Mouse (Mus musculus) hindbrain, embryonic 12.5 days (tissue): ENCODE data around the gene Asic2. TPM values are rescaled to one million over a fixed set of nuclear protein-coding genes. Genes with fewer than 3 reads are reported as not detected.

Experiments used
- ATAC-seq: fragments of 200-750 bp; cut with Nextera tagmentation; 2 replicates; pipeline ENCODE4 v1.8.0; 2017; ENCODE audit warnings: moderate TSS enrichment; ENCODE audit not compliant: low FRiP score
- H3K27ac ChIP-seq: fragments of 300-500 bp; sonication (generic); 2 replicates; pipeline ENCODE4 v1.5.1; 2016; ENCODE audit warnings: mild to moderate bottlenecking
- H3K27me3 ChIP-seq: fragments of 300-500 bp; sonication (generic); 2 replicates; pipeline ENCODE4 v1.6.1; 2016; ENCODE audit warnings: mild to moderate bottlenecking
- H3K36me3 ChIP-seq: fragments of 300-500 bp; sonication (generic); 2 replicates; pipeline ENCODE4 v1.6.1; 2016; ENCODE audit warnings: mild to moderate bottlenecking
- H3K4me1 ChIP-seq: fragments of 300-500 bp; sonication (generic); 2 replicates; pipeline ENCODE4 v1.6.1; 2016
- H3K4me2 ChIP-seq: fragments of 300-500 bp; sonication (generic); replicated peaks from 2 replicates; pipeline ENCODE4 v1.6.1; 2016; ENCODE audit warnings: mild to moderate bottlenecking
- H3K4me3 ChIP-seq: fragments of 300-500 bp; sonication (generic); 2 replicates; pipeline ENCODE4 v1.5.1; 2016; ENCODE audit warnings: mild to moderate bottlenecking
- H3K9ac ChIP-seq: fragments of 300-500 bp; sonication (generic); 2 replicates; pipeline ENCODE4 v1.6.1; 2016; ENCODE audit warnings: mild to moderate bottlenecking, moderate library complexity
- H3K9me3 ChIP-seq: fragments of 300-500 bp; sonication (generic); replicated peaks from 2 replicates; pipeline ENCODE4 v1.6.1; 2016; ENCODE audit warnings: mild to moderate bottlenecking
- WGBS: fragments of 180-500 bp; shearing (Covaris S2); methylation state at CpG from one replicate; pipeline ENCODE4 v1.1.7; 2016; 5-methylcytosine and 5-hydroxymethylcytosine counted together
- polyA plus RNA-seq: library from polyadenylated mRNA; unstranded; fragments of >200 nt; fragmentation: Nextera tagmentation; extraction: Ambion mirVana; gene quantifications from 2 replicates; pipeline ENCODE4 v1.2.1, GENCODE M21; 2016

Asic2 gene
- polyA plus RNA-seq, 1 experiment from 2014 or later: 5.4 TPM

GRCm38 (mm10) chr11:81765288-81765687 lies 203.0 kb downstream of the Asic2 start:
- 71% methylated on average over 5 of the region's 5 CpGs for WGBS
- no peak overlapping the region for H3K27ac ChIP-seq
- no peak for ATAC-seq
- H3K27me3 ChIP-seq: peaks cover 10% of the 10 kb centered on the region
- peaks cover 8% of the 10 kb centered on the region; the same call in 1 of the 2 replicates for H3K4me1 ChIP-seq
- no peak overlapping the region for H3K4me2 ChIP-seq
- H3K36me3 ChIP-seq: no peaks in the 10 kb centered on the region
- H3K9me3 ChIP-seq: no peaks in the 10 kb centered on the region
- no peak overlapping the region for H3K4me3 ChIP-seq
- H3K9ac ChIP-seq: no peak overlapping the region

- WGBS: 24% methylated on average over 3 of the region's 3 CpGs
- Histone ChIP-seq H3K4me2 (no peak overlapping the region), H3K9ac (no peak overlapping the region), H3K4me1 (peaks cover 8% of the 10 kb centered on the region; the same call in 1 of the 2 replicates), H3K36me3 (no peaks in the 10 kb centered on the region), H3K27ac (no peak overlapping the region), H3K27me3 (peaks cover 10% of the 10 kb centered on the region), H3K4me3 (no peak overlapping the region), H3K9me3 (no peaks in the 10 kb centered on the region)
- no peak for ATAC-seq
These were observed 203.5 kb downstream of the Asic2 start for GRCm38 (mm10) chr11:81764778-81765177.

GRCm38 (mm10) chr11:81757221-81757620 lies 211.0 kb downstream of the Asic2 start:
- Histone ChIP-seq H3K4me1 (no peaks in the 10 kb centered on the region), H3K27me3 (no peaks in the 10 kb centered on the region), H3K4me3 (no peak overlapping the region), H3K9me3 (peaks cover 7% of the 10 kb centered on the region; the same call in 1 of the 2 replicates), H3K36me3 (no peaks in the 10 kb centered on the region), H3K4me2 (no peak overlapping the region), H3K9ac (no peak overlapping the region), H3K27ac (no peak overlapping the region)
- ATAC-seq: no peak
- 79% methylated on average over 4 of the region's 4 CpGs for WGBS

GRCm38 (mm10) chr11:81750876-81751275 lies 217.4 kb downstream of the Asic2 start:
- Histone ChIP-seq H3K27ac (no peak overlapping the region), H3K27me3 (no peaks in the 10 kb centered on the region), H3K36me3 (no peaks in the 10 kb centered on the region), H3K4me1 (no peaks in the 10 kb centered on the region), H3K9me3 (peaks cover 7% of the 10 kb centered on the region; the same call in 1 of the 2 replicates), H3K9ac (no peak overlapping the region), H3K4me2 (no peak overlapping the region), H3K4me3 (no peak overlapping the region)
- ATAC-seq: no peak
- WGBS: 90% methylated on average over 5 of the region's 5 CpGs

GRCm38 (mm10) chr11:81750016-81750415 lies 218.2 kb downstream of the Asic2 start:
- Histone ChIP-seq H3K9me3 (peaks cover 3% of the 10 kb centered on the region; the same call in 1 of the 2 replicates), H3K4me2 (no peak overlapping the region), H3K9ac (no peak overlapping the region), H3K27me3 (no peaks in the 10 kb centered on the region), H3K4me1 (no peaks in the 10 kb centered on the region), H3K36me3 (no peaks in the 10 kb centered on the region), H3K27ac (no peak overlapping the region), H3K4me3 (no peak overlapping the region)
- whole genome bisulfite sequencing: 88% methylated on average over 1 of the region's 1 CpGs
- no peak for ATAC-seq

GRCm38 (mm10) chr11:81738995-81739394 lies 229.3 kb downstream of the Asic2 start:
- Histone ChIP-seq H3K4me1 (no peaks in the 10 kb centered on the region), H3K27me3 (no peaks in the 10 kb centered on the region), H3K9me3 (no peaks in the 10 kb centered on the region), H3K4me2 (no peak overlapping the region), H3K36me3 (no peaks in the 10 kb centered on the region), H3K27ac (no peak overlapping the region), H3K9ac (no peak overlapping the region), H3K4me3 (no peak overlapping the region)
- no peak for ATAC-seq
- 62% methylated on average over 3 of the region's 3 CpGs for WGBS

- H3K9me3 ChIP-seq: no peaks in the 10 kb centered on the region
- no peak for ATAC-seq
- no peak overlapping the region for H3K27ac ChIP-seq
- no peak overlapping the region for H3K4me3 ChIP-seq
- no peak overlapping the region for H3K9ac ChIP-seq
- no peaks in the 10 kb centered on the region for H3K4me1 ChIP-seq
- no peaks in the 10 kb centered on the region for H3K27me3 ChIP-seq
- no peaks in the 10 kb centered on the region for H3K36me3 ChIP-seq
- WGBS: 58% methylated on average over 3 of the region's 3 CpGs
- no peak overlapping the region for H3K4me2 ChIP-seq
These were observed 230.5 kb downstream of the Asic2 start for GRCm38 (mm10) chr11:81737777-81738176.

GRCm38 (mm10) chr11:81722071-81722470 lies 246.2 kb downstream of the Asic2 start:
- Histone ChIP-seq H3K36me3 (no peaks in the 10 kb centered on the region), H3K9me3 (no peaks in the 10 kb centered on the region), H3K27me3 (no peaks in the 10 kb centered on the region), H3K9ac (no peak overlapping the region), H3K4me2 (no peak overlapping the region), H3K4me1 (no peaks in the 10 kb centered on the region), H3K4me3 (no peak overlapping the region), H3K27ac (no peak overlapping the region)
- ATAC-seq: no peak
- WGBS: 95% methylated on average over 2 of the region's 2 CpGs

GRCm38 (mm10) chr11:81714801-81715200 lies 253.5 kb downstream of the Asic2 start:
- H3K4me3 ChIP-seq: no peak overlapping the region
- H3K27me3 ChIP-seq: no peaks in the 10 kb centered on the region
- no peak overlapping the region for H3K4me2 ChIP-seq
- no peak for ATAC-seq
- H3K9ac ChIP-seq: no peak overlapping the region
- H3K4me1 ChIP-seq: no peaks in the 10 kb centered on the region
- no peak overlapping the region for H3K27ac ChIP-seq
- no peaks in the 10 kb centered on the region for H3K36me3 ChIP-seq
- H3K9me3 ChIP-seq: no peaks in the 10 kb centered on the region
- WGBS: 47% methylated on average over 4 of the region's 4 CpGs

- Histone ChIP-seq H3K36me3 (no peaks in the 10 kb centered on the region), H3K4me3 (no peak overlapping the region), H3K9ac (no peak overlapping the region), H3K27ac (no peak overlapping the region), H3K4me1 (no peaks in the 10 kb centered on the region), H3K4me2 (no peak overlapping the region), H3K27me3 (no peaks in the 10 kb centered on the region), H3K9me3 (no peaks in the 10 kb centered on the region)
- no peak for ATAC-seq
- 77% methylated on average over 5 of the region's 5 CpGs for WGBS
These were observed 261.3 kb downstream of the Asic2 start for GRCm38 (mm10) chr11:81706996-81707395.

GRCm38 (mm10) chr11:81698008-81698407 lies 270.2 kb downstream of the Asic2 start:
- Histone ChIP-seq H3K27ac (no peak overlapping the region), H3K27me3 (0 out of 2 replicates have a peak, but pooled peaks cover 3% of the 10 kb centered on the region), H3K4me2 (no peak overlapping the region), H3K36me3 (no peaks in the 10 kb centered on the region), H3K9ac (no peak overlapping the region), H3K4me3 (no peak overlapping the region), H3K9me3 (no peaks in the 10 kb centered on the region), H3K4me1 (no peaks in the 10 kb centered on the region)
- WGBS: 89% methylated on average over 1 of the region's 1 CpGs
- no peak for ATAC-seq

- H3K9me3 ChIP-seq: no peaks in the 10 kb centered on the region
- no peaks in the 10 kb centered on the region for H3K4me1 ChIP-seq
- H3K4me2 ChIP-seq: no peak overlapping the region
- H3K4me3 ChIP-seq: no peak overlapping the region
- no peaks in the 10 kb centered on the region for H3K36me3 ChIP-seq
- WGBS: 90% methylated on average over 2 of the region's 2 CpGs
- no peak overlapping the region for H3K9ac ChIP-seq
- no peak for ATAC-seq
- H3K27ac ChIP-seq: no peak overlapping the region
- 0 out of 2 replicates have a peak, but pooled peaks cover 3% of the 10 kb centered on the region for H3K27me3 ChIP-seq
These were observed 272.8 kb downstream of the Asic2 start for GRCm38 (mm10) chr11:81695501-81695900.

- no peaks in the 10 kb centered on the region for H3K27me3 ChIP-seq
- no peaks in the 10 kb centered on the region for H3K36me3 ChIP-seq
These were observed 287.7 kb downstream of the Asic2 start for GRCm38 (mm10) chr11:81680511-81680910.

More at GRCm38 (mm10) chr11:81680511-81680910, 287.7 kb downstream of the Asic2 start:
- no peaks in the 10 kb centered on the region for H3K9me3 ChIP-seq
- no peak overlapping the region for H3K27ac ChIP-seq
- WGBS: 58% methylated on average over 2 of the region's 2 CpGs
- H3K4me2 ChIP-seq: no peak overlapping the region
- no peaks in the 10 kb centered on the region for H3K4me1 ChIP-seq
- no peak for ATAC-seq
- no peak overlapping the region for H3K9ac ChIP-seq
- H3K4me3 ChIP-seq: no peak overlapping the region
